Mouse (Mus musculus): Measurements from ENCODE around the gene Tbc1d24. TPM values are rescaled to one million over a fixed set of nuclear protein-coding genes. Genes with fewer than 3 reads are reported as not detected.

The Tbc1d24 gene
- total and polyA plus RNA-seq, 2 experiments: 13.3 to 31.5 TPM

- H3K27ac ChIP-seq (replicated peaks; ENCODE audit: insufficient read depth, low read depth, low read length): no peak overlapping the region
- no peaks in the 10 kb centered on the region for H3K27me3 ChIP-seq (ENCODE audit: control insufficient read depth, insufficient read depth, low read length)
Measured at GRCm38 (mm10) chr17:24151382-24151781, 54.0 kb downstream of the Tbc1d24 start.

GRCm38 (mm10) chr17:24150824-24151223, 54.5 kb downstream of the Tbc1d24 start, which contains the start of gene Pdpk1:
Gene Pdpk1 (minus strand): TSS chr17:24150924.
- Histone ChIP-seq H3K9ac (ENCODE audit: low read depth, low read length) (peak within 1 kb of the TSS; percentile 58; the same call in 1 of the 2 replicates), H3K79me2 (ENCODE audit: control insufficient read depth, insufficient read depth, low read length) (no peaks in the 10 kb centered on the region), H3K27ac (replicated peaks; ENCODE audit: insufficient read depth, low read depth, low read length) (no peak within 1 kb of the TSS), H3K36me3 (ENCODE audit: control insufficient read depth, insufficient read depth, low read length) (peaks cover 1% of the 10 kb centered on the region; the same call in 1 of the 2 replicates), H3K4me3 (ENCODE audit: insufficient read depth, low read depth, low read length) (no peak within 1 kb of the TSS), H3K4me1 (ENCODE audit: control insufficient read depth, insufficient read depth, low read length) (0 out of 2 replicates have a peak, but pooled peaks cover 5% of the 10 kb centered on the region), H3K27me3 (ENCODE audit: control insufficient read depth, insufficient read depth, low read length) (no peaks in the 10 kb centered on the region)
- 94% methylated on average over 2 of the region's 2 CpGs for WGBS
- no peak for DNase-seq (ENCODE audit: extremely low read depth, low read depth, low spot score)
- TF ChIP-seq CTCF (IDR thresholded peaks at IDR 0.05; ENCODE audit: low read depth, low read length) (no peak), POLR2A (IDR thresholded peaks at IDR 0.05; ENCODE audit: extremely low read depth, insufficient read depth, low read length) (no peak)

More at GRCm38 (mm10) chr17:24151382-24151781, 54.0 kb downstream of the Tbc1d24 start:
- TF ChIP-seq CTCF (IDR thresholded peaks at IDR 0.05; ENCODE audit: low read depth, low read length) (no peak), POLR2A (IDR thresholded peaks at IDR 0.05; ENCODE audit: extremely low read depth, insufficient read depth, low read length) (no peak)
- 23% methylated on average over 7 of the region's 7 CpGs for WGBS
- H3K9ac ChIP-seq (ENCODE audit: low read depth, low read length): no peak overlapping the region; the same call in 1 of the 2 replicates
- H3K79me2 ChIP-seq (ENCODE audit: control insufficient read depth, insufficient read depth, low read length): no peaks in the 10 kb centered on the region
- no peak overlapping the region for H3K4me3 ChIP-seq (ENCODE audit: insufficient read depth, low read depth, low read length)
- H3K4me1 ChIP-seq (ENCODE audit: control insufficient read depth, insufficient read depth, low read length): 0 out of 2 replicates have a peak, but pooled peaks cover 5% of the 10 kb centered on the region
- peaks cover 6% of the 10 kb centered on the region; the same call in 1 of the 2 replicates for H3K36me3 ChIP-seq (ENCODE audit: control insufficient read depth, insufficient read depth, low read length)
- no peak for DNase-seq (ENCODE audit: extremely low read depth, low read depth, low spot score)

- no peak for DNase-seq (ENCODE audit: extremely low read depth, low read depth, low spot score)
- no peak for TF ChIP-seq CTCF (IDR thresholded peaks at IDR 0.05; ENCODE audit: low read depth, low read length)
- TF ChIP-seq POLR2A (IDR thresholded peaks at IDR 0.05; ENCODE audit: extremely low read depth, insufficient read depth, low read length): no peak
- H3K4me3 ChIP-seq (ENCODE audit: insufficient read depth, low read depth, low read length): no peak overlapping the region
- H3K4me1 ChIP-seq (ENCODE audit: control insufficient read depth, insufficient read depth, low read length): 0 out of 2 replicates have a peak, but pooled peaks cover 5% of the 10 kb centered on the region
- 89% methylated on average over 7 of the region's 7 CpGs for WGBS
- no peak overlapping the region for H3K27ac ChIP-seq (replicated peaks; ENCODE audit: insufficient read depth, low read depth, low read length)
- H3K27me3 ChIP-seq (ENCODE audit: control insufficient read depth, insufficient read depth, low read length): no peaks in the 10 kb centered on the region
- H3K36me3 ChIP-seq (ENCODE audit: control insufficient read depth, insufficient read depth, low read length): no peaks in the 10 kb centered on the region
- H3K9ac ChIP-seq (ENCODE audit: low read depth, low read length): no peak overlapping the region
- H3K79me2 ChIP-seq (ENCODE audit: control insufficient read depth, insufficient read depth, low read length): no peaks in the 10 kb centered on the region
Measured at GRCm38 (mm10) chr17:24149421-24149820, 55.9 kb downstream of the Tbc1d24 start.

GRCm38 (mm10) chr17:24142897-24143296, 62.5 kb downstream of the Tbc1d24 start:
- TF ChIP-seq CTCF (IDR thresholded peaks at IDR 0.05; ENCODE audit: low read depth, low read length) (no peak), POLR2A (IDR thresholded peaks at IDR 0.05; ENCODE audit: extremely low read depth, insufficient read depth, low read length) (no peak)
- Histone ChIP-seq H3K4me3 (ENCODE audit: insufficient read depth, low read depth, low read length) (no peak overlapping the region), H3K9ac (ENCODE audit: low read depth, low read length) (no peak overlapping the region), H3K4me1 (ENCODE audit: control insufficient read depth, insufficient read depth, low read length) (peaks cover 11% of the 10 kb centered on the region), H3K79me2 (ENCODE audit: control insufficient read depth, insufficient read depth, low read length) (peaks cover 18% of the 10 kb centered on the region; the same call in 1 of the 2 replicates), H3K27ac (replicated peaks; ENCODE audit: insufficient read depth, low read depth, low read length) (no peak overlapping the region), H3K36me3 (ENCODE audit: control insufficient read depth, insufficient read depth, low read length) (no peaks in the 10 kb centered on the region), H3K27me3 (ENCODE audit: control insufficient read depth, insufficient read depth, low read length) (no peaks in the 10 kb centered on the region)
- WGBS: 53% methylated on average over 2 of the region's 2 CpGs
- DNase-seq (ENCODE audit: extremely low read depth, low read depth, low spot score): no peak

GRCm38 (mm10) chr17:24141425-24141920, 63.9 kb downstream of the Tbc1d24 start:
- no peak for TF ChIP-seq CTCF (IDR thresholded peaks at IDR 0.05; ENCODE audit: low read depth, low read length)
- peak; percentile 64; the same call in 1 of the 2 replicates for TF ChIP-seq POLR2A (IDR thresholded peaks at IDR 0.05; ENCODE audit: extremely low read depth, insufficient read depth, low read length)
- under 1% methylated on average over 56 of the region's 57 CpGs for WGBS
- peak overlapping the region; percentile 97 for H3K9ac ChIP-seq (ENCODE audit: low read depth, low read length)
- peaks cover 16% of the 10 kb centered on the region for H3K4me1 ChIP-seq (ENCODE audit: control insufficient read depth, insufficient read depth, low read length)
- peak; percentile 81 for DNase-seq (ENCODE audit: extremely low read depth, low read depth, low spot score)
- no peaks in the 10 kb centered on the region for H3K36me3 ChIP-seq (ENCODE audit: control insufficient read depth, insufficient read depth, low read length)
- H3K27me3 ChIP-seq (ENCODE audit: control insufficient read depth, insufficient read depth, low read length): no peaks in the 10 kb centered on the region
- peak overlapping the region; percentile 82 for H3K27ac ChIP-seq (replicated peaks; ENCODE audit: insufficient read depth, low read depth, low read length)
- H3K4me3 ChIP-seq (ENCODE audit: insufficient read depth, low read depth, low read length): peak overlapping the region; percentile 93
- H3K79me2 ChIP-seq (ENCODE audit: control insufficient read depth, insufficient read depth, low read length): peaks cover 29% of the 10 kb centered on the region; the same call in 1 of the 2 replicates

GRCm38 (mm10) chr17:24140845-24141424, 64.4 kb downstream of the Tbc1d24 start:
- Histone ChIP-seq H3K36me3 (ENCODE audit: control insufficient read depth, insufficient read depth, low read length) (no peaks in the 10 kb centered on the region), H3K9ac (ENCODE audit: low read depth, low read length) (peak overlapping the region; percentile 97), H3K4me1 (ENCODE audit: control insufficient read depth, insufficient read depth, low read length) (peaks cover 16% of the 10 kb centered on the region), H3K79me2 (ENCODE audit: control insufficient read depth, insufficient read depth, low read length) (peaks cover 34% of the 10 kb centered on the region; the same call in 1 of the 2 replicates), H3K27ac (replicated peaks; ENCODE audit: insufficient read depth, low read depth, low read length) (peak overlapping the region; percentile 82), H3K4me3 (ENCODE audit: insufficient read depth, low read depth, low read length) (peak overlapping the region; percentile 93), H3K27me3 (ENCODE audit: control insufficient read depth, insufficient read depth, low read length) (no peaks in the 10 kb centered on the region)
- peak; percentile 28 for DNase-seq (ENCODE audit: extremely low read depth, low read depth, low spot score)
- TF ChIP-seq CTCF (IDR thresholded peaks at IDR 0.05; ENCODE audit: low read depth, low read length): no peak
- no peak for TF ChIP-seq POLR2A (IDR thresholded peaks at IDR 0.05; ENCODE audit: extremely low read depth, insufficient read depth, low read length)
- under 1% methylated on average over 41 of the region's 43 CpGs for WGBS
